ENCODE assay signal across 8 mouse cellular contexts in genomic region chr19:5432992-5433852, GRCm38 (mm10). TPM values are rescaled to one million over a fixed set of nuclear protein-coding genes. Genes with fewer than 3 reads are reported as not detected.
DNase-seq lines count a peak whose midpoint lies in the region; ATAC-seq and TF ChIP-seq lines count a peak whose summit lies in the region.

No protein-coding gene starts in this region.

- WGBS in heart, embryonic 10.5 days: 11% methylated on average over 16 of the region's 16 CpGs
- 9% methylated on average over 16 of the region's 16 CpGs for WGBS in kidney, embryonic 14.5 days
- WGBS in small intestine, adult 2 months: 2% methylated on average over 16 of the region's 16 CpGs

- DNase-seq in ovary, adult 18-20 months (ENCODE audit: low spot score): peak; percentile 51
- no peak for DNase-seq in ovary, postnatal 10 days (ENCODE audit: low spot score)
- peak; percentile 61 to 67 for DNase-seq in cerebellum, postnatal 10 days
- DNase-seq in heart, embryonic 10.5 days (ENCODE audit: low spot score): peak; percentile 80
- peak; percentile 70 for DNase-seq in lung, postnatal 25 days (ENCODE audit: low spot score)
- no peak for DNase-seq in layer of hippocampus, postnatal 14 days (ENCODE audit: low spot score in 2 of 2)

- no peak for TF ChIP-seq POLR2A in small intestine, adult 2 months (IDR thresholded peaks at IDR 0.05; ENCODE audit: low read depth, low read length)

- no peaks in the 10 kb centered on the region for H3K9me3 ChIP-seq in heart, embryonic 10.5 days
- no peaks in the 10 kb centered on the region for H3K9me3 ChIP-seq in kidney, embryonic 14.5 days (ENCODE audit: control insufficient read depth, low read length)

- H3K36me3 ChIP-seq in heart, embryonic 10.5 days: no peaks in the 10 kb centered on the region
- H3K36me3 ChIP-seq in kidney, embryonic 14.5 days (ENCODE audit: control insufficient read depth, insufficient read depth, low read length): no peaks in the 10 kb centered on the region
- H3K36me3 ChIP-seq in small intestine, adult 2 months (ENCODE audit: control insufficient read depth, insufficient read depth, low read length): no peaks in the 10 kb centered on the region

- 0 out of 2 replicates have a peak, but pooled peaks cover 12% of the 10 kb centered on the region for H3K27me3 ChIP-seq in heart, embryonic 10.5 days (ENCODE audit: insufficient read depth, poor library complexity, severe bottlenecking)
- H3K27me3 ChIP-seq in kidney, embryonic 14.5 days (ENCODE audit: control insufficient read depth, insufficient read depth, low read length): no peaks in the 10 kb centered on the region
- H3K27me3 ChIP-seq in small intestine, adult 2 months (ENCODE audit: control insufficient read depth, insufficient read depth, low read length): no peaks in the 10 kb centered on the region

- peaks cover 20% of the 10 kb centered on the region for H3K4me1 ChIP-seq in heart, embryonic 10.5 days
- peaks cover 18% of the 10 kb centered on the region for H3K4me1 ChIP-seq in kidney, embryonic 14.5 days (ENCODE audit: control insufficient read depth, insufficient read depth, low read length)
- H3K4me1 ChIP-seq in small intestine, adult 2 months (ENCODE audit: control insufficient read depth, insufficient read depth, insufficient read length, low read length): peaks cover 9% of the 10 kb centered on the region

- peak overlapping the region; percentile 90 for H3K27ac ChIP-seq in heart, embryonic 10.5 days
- H3K27ac ChIP-seq in kidney, embryonic 14.5 days (ENCODE audit: low read depth, low read length): peak overlapping the region; percentile 61
- H3K27ac ChIP-seq in small intestine, adult 2 months (ENCODE audit: insufficient read depth, low read depth, low read length): peak overlapping the region; percentile 1; the same call in 1 of the 2 replicates

- H3K4me3 ChIP-seq in heart, embryonic 10.5 days: peak overlapping the region; percentile 61
- peak overlapping the region; percentile 26 for H3K4me3 ChIP-seq in kidney, embryonic 14.5 days (ENCODE audit: low read length)
- H3K4me3 ChIP-seq in small intestine, adult 2 months (ENCODE audit: low read depth, low read length): peak overlapping the region; percentile 59

- peak; percentile 75 for ATAC-seq in kidney, embryonic 14.5 days (ENCODE audit: low FRiP score, low TSS enrichment)

- peak overlapping the region; percentile 46 for H3K9ac ChIP-seq in kidney, embryonic 14.5 days (ENCODE audit: low read depth, low read length)

- H3K4me2 ChIP-seq in kidney, embryonic 14.5 days (replicated peaks; ENCODE audit: low read depth, low read length): peak overlapping the region; percentile 60

- TF ChIP-seq CTCF in small intestine, adult 2 months (IDR thresholded peaks at IDR 0.05; ENCODE audit: extremely low read depth, insufficient read length, insufficient replicate concordance, low read depth, low read length): no peak

RNA-seq across cellular contexts. Expression of gene AI837181, which starts 8.3 kb away (rescaled TPM):
- polyA plus RNA-seq in heart, embryonic 10.5 days (2016; fragmentation: Nextera tagmentation; extraction: Ambion mirVana): 39.3 and 49.1 TPM in 2 replicates
- 39.0 and 40.8 TPM in 2 replicates for polyA plus RNA-seq in kidney, embryonic 14.5 days (2014; fragmentation: Nextera tagmentation; extraction: Ambion mirVana)
- 41.8 and 76.3 TPM in 2 replicates for polyA plus RNA-seq in small intestine, adult 2 months (2012; rRNA removed)
- total RNA-seq in layer of hippocampus, postnatal 14 days (2021): 10 to 100 TPM; 63.0 to 63.6 TPM

RNA-seq across cellular contexts. Expression of gene Drap1, which starts 8.4 kb away (rescaled TPM):
- polyA plus RNA-seq in heart, embryonic 10.5 days (2016; fragmentation: Nextera tagmentation; extraction: Ambion mirVana): 173 and 209 TPM in 2 replicates
- polyA plus RNA-seq in kidney, embryonic 14.5 days (2014; fragmentation: Nextera tagmentation; extraction: Ambion mirVana): 191 and 248 TPM in 2 replicates
- polyA plus RNA-seq in small intestine, adult 2 months (2012; rRNA removed): 32.9 and 63.2 TPM in 2 replicates
- total RNA-seq in layer of hippocampus, postnatal 14 days (2021): 100 to 1,000 TPM; 269 to 270 TPM

RNA-seq across cellular contexts. Expression of gene Fosl1, which starts 14.1 kb away (rescaled TPM):
- 0.34 and 0.49 TPM in 2 replicates for polyA plus RNA-seq in heart, embryonic 10.5 days (2016; fragmentation: Nextera tagmentation; extraction: Ambion mirVana)
- not detected in 2 replicates for polyA plus RNA-seq in kidney, embryonic 14.5 days (2014; fragmentation: Nextera tagmentation; extraction: Ambion mirVana)
- polyA plus RNA-seq in small intestine, adult 2 months (2012; rRNA removed): 0.91 and 2.6 TPM in 2 replicates
- total RNA-seq in layer of hippocampus, postnatal 14 days (2021): not detected

RNA-seq across cellular contexts. Expression of gene Ccdc85b, which starts 24.5 kb away (rescaled TPM):
- polyA plus RNA-seq in heart, embryonic 10.5 days (2016; fragmentation: Nextera tagmentation; extraction: Ambion mirVana): 8.3 and 11.6 TPM in 2 replicates
- polyA plus RNA-seq in kidney, embryonic 14.5 days (2014; fragmentation: Nextera tagmentation; extraction: Ambion mirVana): 8.5 and 11.3 TPM in 2 replicates
- 3.3 and 4.4 TPM in 2 replicates for polyA plus RNA-seq in small intestine, adult 2 months (2012; rRNA removed)
- 10 to 100 TPM; 29.9 to 31.8 TPM for total RNA-seq in layer of hippocampus, postnatal 14 days (2021)

RNA-seq across cellular contexts. Expression of gene Fibp, which starts 27.2 kb away (rescaled TPM):
- polyA plus RNA-seq in heart, embryonic 10.5 days (2016; fragmentation: Nextera tagmentation; extraction: Ambion mirVana): 79.5 and 87.9 TPM in 2 replicates
- 122 and 125 TPM in 2 replicates for polyA plus RNA-seq in kidney, embryonic 14.5 days (2014; fragmentation: Nextera tagmentation; extraction: Ambion mirVana)
- polyA plus RNA-seq in small intestine, adult 2 months (2012; rRNA removed): 72.5 and 143 TPM in 2 replicates
- 100 to 1,000 TPM in 1 of 2 experiments, 10 to 100 TPM in 1; 96.3 to 101 TPM for total RNA-seq in layer of hippocampus, postnatal 14 days (2021)

Comparison
In these comparisons a context has a peak if more than half of its experiments do, and no peak if none do; other contexts are left out.
1. DNase-seq: peak in ovary, adult 18-20 months (single experiment), cerebellum, postnatal 10 days (2 of 2), heart, embryonic 10.5 days (single experiment) and lung, postnatal 25 days (single experiment); none in ovary, postnatal 10 days (single experiment) and layer of hippocampus, postnatal 14 days (0 of 2).
2. H3K27ac ChIP-seq: peak in every context shown above with its lines; median percentile 90 in heart, embryonic 10.5 days; 61 in kidney, embryonic 14.5 days; 1 in small intestine, adult 2 months.
3. Peak in every context shown above with its lines, with median percentiles within 50 percentile points of each other: H3K4me3 ChIP-seq.